Mouse (Mus musculus) CH12.LX (cell line): Measurements from ENCODE around the gene Zfp784. TPM values are rescaled to one million over a fixed set of nuclear protein-coding genes. Genes with fewer than 3 reads are reported as not detected.
A peak's percentile ranks its signal among the peaks of the same experiment; 100 is the strongest.

Source experiments
- DNase-seq: peaks from one replicate; pipeline ENCODE4 v3.0.0-alpha.2; 2013; ENCODE audit errors: extremely low read depth
- H3K27ac ChIP-seq: 2 replicates; pipeline ENCODE4 v1.5.1; 2012; ENCODE audit warnings: low read depth, mild to moderate bottlenecking, control low read depth, moderate library complexity; ENCODE audit not compliant: insufficient read depth
- H3K27me3 ChIP-seq: replicated peaks from 2 replicates; pipeline ENCODE3; 2012; ENCODE audit warnings: inconsistent platforms
- H3K36me3 ChIP-seq, 2 experiments: replicated peaks in 1 of 2; 2 replicates each; pipeline versions ENCODE3 to v1.6.1; 2012; ENCODE audit warnings: inconsistent platforms in 1 of 2, low read length in 1 of 2, mild to moderate bottlenecking in 1 of 2, mixed read lengths in 1 of 2, moderate library complexity in 1 of 2; ENCODE audit not compliant: control insufficient read depth in 1 of 2, insufficient read depth in 1 of 2
- H3K4me1 ChIP-seq, 2 experiments: 2 replicates each; pipeline ENCODE4 v1.6.1; 2012; ENCODE audit warnings: inconsistent platforms in 1 of 2, moderate library complexity in 1 of 2; ENCODE audit not compliant: insufficient read depth in 2 of 2, control insufficient read depth in 1 of 2
- H3K4me2 ChIP-seq: 2 replicates; pipeline ENCODE4 v1.6.1; 2012; ENCODE audit warnings: low read depth, mild to moderate bottlenecking, control low read depth; ENCODE audit not compliant: poor library complexity, insufficient read depth, severe bottlenecking
- H3K4me3 ChIP-seq, 3 experiments: fragments of 150-350 bp in 1 of 3; sonication (generic) in 1 of 3; replicated peaks in 1 of 3; 2 replicates each; pipeline versions ENCODE3 to v1.5.1; 2011 to 2012; ENCODE audit warnings: low read depth in 2 of 3, low read length in 2 of 3, mild to moderate bottlenecking in 2 of 3, moderate library complexity in 2 of 3, control low read depth in 1 of 3, improper control_type of control experiment in 1 of 3, inconsistent platforms in 1 of 3, mixed read lengths in 1 of 3; ENCODE audit not compliant: poor library complexity in 1 of 3
- H3K79me2 ChIP-seq: replicated peaks from 2 replicates; pipeline ENCODE4 v1.6.1; 2012; ENCODE audit warnings: mild to moderate bottlenecking, moderate library complexity; ENCODE audit not compliant: control insufficient read depth, poor library complexity, insufficient read depth, severe bottlenecking; ENCODE audit errors: extremely low read depth
- H3K9ac ChIP-seq: 2 replicates; pipeline ENCODE4 v1.6.1; 2012; ENCODE audit warnings: low read depth, mild to moderate bottlenecking, control low read depth, moderate library complexity; ENCODE audit not compliant: insufficient read depth
- H3K9me3 ChIP-seq: replicated peaks from 2 replicates; pipeline ENCODE3; 2012; ENCODE audit warnings: low read length, inconsistent platforms, mixed read lengths
- BHLHE40 ChIP-seq: IDR thresholded peaks from 2 replicates; pipeline ENCODE4 v1.6.1; 2011; ENCODE audit warnings: mild to moderate bottlenecking, low read depth, low read length, improper control_type of control experiment
- ETS1 ChIP-seq: conservative IDR thresholded peaks from 2 replicates; pipeline ENCODE4 v1.6.1; 2012; ENCODE audit warnings: low read depth, mild to moderate bottlenecking, inconsistent platforms, low read length, improper control_type of control experiment, moderate library complexity
- JUN ChIP-seq: IDR thresholded peaks from 2 replicates; pipeline ENCODE4 v1.6.1; 2011; ENCODE audit warnings: low read depth, mild to moderate bottlenecking, low read length, improper control_type of control experiment, moderate library complexity; ENCODE audit not compliant: insufficient read depth
- MAFK ChIP-seq: IDR thresholded peaks from 2 replicates; pipeline ENCODE4 v1.6.1; 2011; ENCODE audit warnings: low read length, improper control_type of control experiment; ENCODE audit not compliant: insufficient replicate concordance
- MAZ ChIP-seq: IDR thresholded peaks from 2 replicates; pipeline ENCODE4 v1.6.1; 2012; ENCODE audit warnings: low read depth, mild to moderate bottlenecking, inconsistent platforms, low read length, improper control_type of control experiment, moderate library complexity
- MXI1 ChIP-seq: IDR thresholded peaks from 2 replicates; pipeline ENCODE4 v1.6.1; 2011; ENCODE audit warnings: mild to moderate bottlenecking, low read depth, low read length, improper control_type of control experiment
- NRF1 ChIP-seq: IDR thresholded peaks from 2 replicates; pipeline ENCODE4 v1.6.1; 2014; ENCODE audit warnings: low read depth, mild to moderate bottlenecking, inconsistent platforms, low read length, improper control_type of control experiment, moderate library complexity
- POLR2A ChIP-seq: IDR thresholded peaks from 2 replicates; pipeline ENCODE4 v1.6.1; 2011; ENCODE audit warnings: low read depth, mild to moderate bottlenecking, improper control_type of control experiment, low read length
- POLR2AphosphoS2 ChIP-seq: IDR thresholded peaks from 2 replicates; pipeline ENCODE4 v1.6.1; 2011; ENCODE audit warnings: low read depth, low read length, improper control_type of control experiment
- TBP ChIP-seq: conservative IDR thresholded peaks from 2 replicates; pipeline ENCODE4 v1.6.1; 2011; ENCODE audit warnings: low read depth, low read length, improper control_type of control experiment
- TCF12 ChIP-seq: IDR thresholded peaks from 2 replicates; pipeline ENCODE4 v1.6.1; 2014; ENCODE audit warnings: low read depth, mild to moderate bottlenecking, inconsistent platforms, low read length, improper control_type of control experiment
- UBTF ChIP-seq: IDR thresholded peaks from 2 replicates; pipeline ENCODE4 v1.6.1; 2012; ENCODE audit warnings: low read depth, mild to moderate bottlenecking, inconsistent platforms, low read length, improper control_type of control experiment, moderate library complexity
- dilution Hi-C: fragments of 300-500 bp; cut with MboI; formaldehyde crosslinking; loops from 2 replicates; pipeline ENCODE4 v1.14.3; 2020; ENCODE audit warnings: low sequenced_read_pairs; ENCODE audit not compliant: extremely low pct_unique_long_range_greater_than_20kb, extremely low pct_ligation_motif_present
- in situ Hi-C: fragments of 300-500 bp; cut with MboI; formaldehyde crosslinking; loops from 3 replicates; pipeline ENCODE4 v1.14.3; 2019; ENCODE audit warnings: low sequenced_read_pairs, low pct_ligation_motif_present, low pct_unique_long_range_greater_than_20kb, mixed read lengths
- polyA plus RNA-seq: library from polyadenylated mRNA; unstranded; fragments of >175 nt; gene quantifications from 2 replicates; pipeline ENCODE4 v1.2.1, GENCODE M21; 2012; ENCODE audit warnings: low read depth; ENCODE audit not compliant: insufficient read length
- total RNA-seq, 2 experiments: library from RNA; depleted of rRNA; stranded (reverse); fragments of 300-350 nt in 1 of 2; fragments of >200 nt in 1 of 2; gene quantifications; 2 replicates each; pipeline ENCODE4 v1.2.3; 2012 to 2014

Zfp784 gene
- total and polyA plus RNA-seq, 3 experiments = 0.53 to 1.5 (median 1.1) TPM

GRCm38 (mm10) chr7:5052931-5053343, 14.7 kb upstream of the Zfp784 start:
- H3K4me2 ChIP-seq = no peak overlapping the region
- H3K9me3 ChIP-seq = no peaks in the 10 kb centered on the region
- H3K27ac ChIP-seq = no peak overlapping the region
- dilution Hi-C loops = no loop called here
- H3K4me3 ChIP-seq = no peak overlapping the region
- H3K79me2 ChIP-seq = no peaks in the 10 kb centered on the region
- no peak for DNase-seq
- H3K9ac ChIP-seq = no peak overlapping the region
- peaks cover 6 to 19% of the 10 kb centered on the region in 2 experiments for H3K4me1 ChIP-seq
- in situ Hi-C loops = loop anchor here (5.0 kb wide), 1 partner anchor 111 kb away; no protein-coding TSS in a partner anchor
- H3K36me3 ChIP-seq = peaks cover 0 to 15% of the 10 kb centered on the region in 2 experiments
- H3K27me3 ChIP-seq = no peaks in the 10 kb centered on the region
- TF ChIP-seq NRF1 (no peak), TCF12 (no peak), MXI1 (no peak), BHLHE40 (no peak), POLR2A (no peak), ETS1 (no peak), TBP (no peak), MAZ (no peak), JUN (no peak), POLR2AphosphoS2 (no peak)

DNA sequence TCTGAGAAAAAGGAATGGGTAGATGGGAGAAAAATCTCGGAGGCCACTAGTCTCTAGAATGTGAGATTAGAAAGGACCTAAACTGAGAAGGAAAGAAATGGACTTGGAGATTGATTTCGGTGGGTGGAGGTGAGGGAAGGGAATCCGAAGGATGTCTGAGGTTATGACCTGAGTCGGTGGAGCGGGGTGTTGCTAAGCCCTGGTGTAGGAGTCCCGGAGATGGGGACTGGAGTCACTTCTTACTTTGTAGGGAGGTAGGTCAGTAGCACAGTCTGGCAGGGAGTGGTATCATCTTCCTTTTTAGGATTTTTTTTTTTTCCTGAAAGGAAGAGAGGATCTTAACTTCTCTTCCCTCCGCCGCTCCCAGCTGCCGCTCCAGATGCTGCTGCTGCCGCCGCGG, 14.2 kb upstream of the Zfp784 start:
- dilution Hi-C loops = no loop called here
- TF ChIP-seq MXI1 = no peak
- no peak for TF ChIP-seq MAFK
- no peak for TF ChIP-seq TCF12
- TF ChIP-seq UBTF = no peak
- in situ Hi-C loops = loop anchor here (5.0 kb wide), 1 partner anchor 110 kb away; no protein-coding TSS in a partner anchor
- no peak overlapping the region for H3K4me3 ChIP-seq
- peaks cover 0 to 15% of the 10 kb centered on the region in 2 experiments for H3K36me3 ChIP-seq
- no peaks in the 10 kb centered on the region for H3K27me3 ChIP-seq
- no peak overlapping the region for H3K9ac ChIP-seq
- no peak overlapping the region for H3K27ac ChIP-seq
- no peaks in the 10 kb centered on the region for H3K79me2 ChIP-seq
- peaks cover 5 to 15% of the 10 kb centered on the region in 2 experiments for H3K4me1 ChIP-seq
- H3K9me3 ChIP-seq = no peaks in the 10 kb centered on the region
- DNase-seq = no peak
- 0 out of 2 replicates have a peak overlapping the region, but pooled peaks have one; percentile 95 for H3K4me2 ChIP-seq
